ENCODE assay signal across 8 mouse cellular contexts in genomic region chr15:83432231-83433031, GRCm38 (mm10). TPM values are rescaled to one million over a fixed set of nuclear protein-coding genes. Genes with fewer than 3 reads are reported as not detected.
DNase-seq lines count a peak whose midpoint lies in the region; ATAC-seq lines count a peak whose summit lies in the region.

No protein-coding gene starts in this region.

- DNase-seq in hindbrain, embryonic 14.5 days (ENCODE audit: low spot score) = no peak
- no peak for DNase-seq in embryonic facial prominence, embryonic 14.5 days (ENCODE audit: low spot score)
- peak; percentile 56 for DNase-seq in heart, postnatal 4 days
- DNase-seq in liver, embryonic 11.5 days (ENCODE audit: low spot score) = peak; percentile 52
- peak; percentile 28 to 29 for DNase-seq in spleen, postnatal 14 days (ENCODE audit: low spot score in 2 of 2)
- no peak for DNase-seq in left cerebral cortex, adult 18-20 months (ENCODE audit: low spot score in 2 of 2)
- DNase-seq in forebrain, embryonic 14.5 days (ENCODE audit: low spot score) = no peak

- H3K4me2 ChIP-seq in hindbrain, embryonic 16.5 days (ENCODE audit: low read length) = no peak overlapping the region
- H3K4me2 ChIP-seq in hindbrain, embryonic 14.5 days (replicated peaks) = no peak overlapping the region
- no peak overlapping the region for H3K4me2 ChIP-seq in embryonic facial prominence, embryonic 14.5 days (ENCODE audit: low read depth, low read length)
- H3K4me2 ChIP-seq in liver, embryonic 11.5 days = peak overlapping the region; percentile 72
- no peak overlapping the region for H3K4me2 ChIP-seq in forebrain, embryonic 14.5 days (ENCODE audit: low read length)

- no peak overlapping the region for H3K4me3 ChIP-seq in hindbrain, embryonic 16.5 days (ENCODE audit: low read length)
- H3K4me3 ChIP-seq in hindbrain, embryonic 14.5 days (replicated peaks; ENCODE audit: low read length) = no peak overlapping the region
- H3K4me3 ChIP-seq in embryonic facial prominence, embryonic 14.5 days (ENCODE audit: low read depth, low read length) = no peak overlapping the region
- H3K4me3 ChIP-seq in liver, embryonic 11.5 days (ENCODE audit: low read depth, low read length) = peak overlapping the region; percentile 45
- H3K4me3 ChIP-seq in forebrain, embryonic 14.5 days (ENCODE audit: low read depth, low read length) = no peak overlapping the region

- no peaks in the 10 kb centered on the region for H3K36me3 ChIP-seq in hindbrain, embryonic 16.5 days (ENCODE audit: control insufficient read depth, insufficient read depth, low read length)
- no peaks in the 10 kb centered on the region for H3K36me3 ChIP-seq in hindbrain, embryonic 14.5 days (replicated peaks; ENCODE audit: control insufficient read depth, insufficient read depth)
- H3K36me3 ChIP-seq in embryonic facial prominence, embryonic 14.5 days (ENCODE audit: control insufficient read depth, insufficient read depth, low read length) = no peaks in the 10 kb centered on the region
- H3K36me3 ChIP-seq in liver, embryonic 11.5 days (ENCODE audit: control insufficient read depth, insufficient read depth, low read length) = no peaks in the 10 kb centered on the region
- H3K36me3 ChIP-seq in forebrain, embryonic 14.5 days (ENCODE audit: control insufficient read depth, insufficient read depth, low read length) = no peaks in the 10 kb centered on the region

- no peaks in the 10 kb centered on the region for H3K27me3 ChIP-seq in hindbrain, embryonic 16.5 days (replicated peaks; ENCODE audit: control insufficient read depth, insufficient read depth, low read length)
- H3K27me3 ChIP-seq in hindbrain, embryonic 14.5 days (ENCODE audit: control insufficient read depth, insufficient read depth, low read length) = no peaks in the 10 kb centered on the region
- no peaks in the 10 kb centered on the region for H3K27me3 ChIP-seq in embryonic facial prominence, embryonic 14.5 days (replicated peaks; ENCODE audit: control insufficient read depth, insufficient read depth, low read length)
- no peaks in the 10 kb centered on the region for H3K27me3 ChIP-seq in liver, embryonic 11.5 days (replicated peaks; ENCODE audit: control insufficient read depth, insufficient read depth, low read length)
- no peaks in the 10 kb centered on the region for H3K27me3 ChIP-seq in forebrain, embryonic 14.5 days (replicated peaks; ENCODE audit: control insufficient read depth, insufficient read depth, low read length)

- no peaks in the 10 kb centered on the region for H3K4me1 ChIP-seq in hindbrain, embryonic 16.5 days (ENCODE audit: control insufficient read depth, insufficient read depth, low read depth, low read length)
- H3K4me1 ChIP-seq in hindbrain, embryonic 14.5 days (replicated peaks; ENCODE audit: control insufficient read depth, insufficient read depth, low read length) = no peaks in the 10 kb centered on the region
- peaks cover 28% of the 10 kb centered on the region for H3K4me1 ChIP-seq in embryonic facial prominence, embryonic 14.5 days (ENCODE audit: control insufficient read depth, insufficient read depth, low read length)
- H3K4me1 ChIP-seq in liver, embryonic 11.5 days (replicated peaks; ENCODE audit: control insufficient read depth, insufficient read depth, low read length) = peaks cover 68% of the 10 kb centered on the region
- 0 out of 2 replicates have a peak, but pooled peaks cover 2% of the 10 kb centered on the region for H3K4me1 ChIP-seq in forebrain, embryonic 14.5 days (ENCODE audit: control insufficient read depth, insufficient read depth, low read length)

- no peak for ATAC-seq in hindbrain, embryonic 16.5 days
- no peak for ATAC-seq in hindbrain, embryonic 14.5 days (ENCODE audit: low FRiP score)
- no peak for ATAC-seq in embryonic facial prominence, embryonic 14.5 days (ENCODE audit: low read depth)
- peak; percentile 86 for ATAC-seq in liver, embryonic 11.5 days (replicated peaks; ENCODE audit: low FRiP score)
- no peak for ATAC-seq in forebrain, embryonic 14.5 days

- no peak overlapping the region for H3K9ac ChIP-seq in hindbrain, embryonic 16.5 days (ENCODE audit: low read depth, low read length)
- no peak overlapping the region for H3K9ac ChIP-seq in hindbrain, embryonic 14.5 days
- H3K9ac ChIP-seq in embryonic facial prominence, embryonic 14.5 days (ENCODE audit: low read depth, low read length) = no peak overlapping the region
- peak overlapping the region; percentile 48 for H3K9ac ChIP-seq in liver, embryonic 11.5 days (ENCODE audit: low read depth, low read length)
- no peak overlapping the region for H3K9ac ChIP-seq in forebrain, embryonic 14.5 days (ENCODE audit: low read length)

- H3K9me3 ChIP-seq in hindbrain, embryonic 16.5 days (ENCODE audit: control insufficient read depth, low read length) = no peaks in the 10 kb centered on the region
- H3K9me3 ChIP-seq in hindbrain, embryonic 14.5 days (ENCODE audit: control insufficient read depth, low read length) = no peaks in the 10 kb centered on the region
- no peaks in the 10 kb centered on the region for H3K9me3 ChIP-seq in embryonic facial prominence, embryonic 14.5 days (ENCODE audit: control insufficient read depth, low read length)
- H3K9me3 ChIP-seq in liver, embryonic 11.5 days (ENCODE audit: control insufficient read depth, low read length) = no peaks in the 10 kb centered on the region
- H3K9me3 ChIP-seq in forebrain, embryonic 14.5 days (replicated peaks; ENCODE audit: control insufficient read depth, low read length) = no peaks in the 10 kb centered on the region

- 67% methylated on average over 15 of the region's 15 CpGs for whole genome bisulfite sequencing in hindbrain, embryonic 16.5 days
- WGBS in hindbrain, embryonic 14.5 days = 72% methylated on average over 15 of the region's 15 CpGs
- 44% methylated on average over 15 of the region's 15 CpGs for WGBS in embryonic facial prominence, embryonic 14.5 days
- 20% methylated on average over 15 of the region's 15 CpGs for WGBS in liver, embryonic 11.5 days
- 78% methylated on average over 15 of the region's 15 CpGs for WGBS in forebrain, embryonic 14.5 days

- H3K27ac ChIP-seq in hindbrain, embryonic 16.5 days (ENCODE audit: low read depth, low read length) = peak overlapping the region; percentile 18; the same call in 1 of the 2 replicates
- H3K27ac ChIP-seq in hindbrain, embryonic 14.5 days = no peak overlapping the region
- peak overlapping the region; percentile 61 for H3K27ac ChIP-seq in embryonic facial prominence, embryonic 14.5 days (replicated peaks; ENCODE audit: low read depth, low read length)
- peak overlapping the region; percentile 79 for H3K27ac ChIP-seq in liver, embryonic 11.5 days (ENCODE audit: low read depth, low read length)
- no peak overlapping the region for H3K27ac ChIP-seq in forebrain, embryonic 14.5 days (ENCODE audit: low read depth, low read length)

RNA-seq across cellular contexts. Expression of gene Pacsin2, which starts 32.0 kb away (rescaled TPM):
- 26.9 and 32.1 TPM in 2 replicates for polyA plus RNA-seq in hindbrain, embryonic 16.5 days (2015; fragmentation: Nextera tagmentation; extraction: Ambion mirVana)
- 20.5 and 21.5 TPM in 2 replicates for polyA plus RNA-seq in hindbrain, embryonic 14.5 days (2014; fragmentation: Nextera tagmentation; extraction: Ambion mirVana)
- polyA plus RNA-seq in embryonic facial prominence, embryonic 14.5 days (2014; fragmentation: Nextera tagmentation; extraction: Ambion mirVana) = 49.3 TPM in 2 replicates
- total RNA-seq in heart, postnatal 4 days (2021) = 100 to 1,000 TPM; 136 to 147 TPM
- 82.9 and 89.3 TPM in 2 replicates for polyA plus RNA-seq in liver, embryonic 11.5 days (2014; fragmentation: Nextera tagmentation; extraction: Ambion mirVana)
- total RNA-seq in left cerebral cortex, adult 18-20 months (2021) = 100 to 1,000 TPM; 105 to 116 TPM
- polyA plus RNA-seq in forebrain, embryonic 14.5 days (2014; fragmentation: Nextera tagmentation; extraction: Ambion mirVana) = 11.0 and 14.9 TPM in 2 replicates

Comparison
In these comparisons a context has a peak if more than half of its experiments do, and no peak if none do; other contexts are left out.
1. H3K27ac ChIP-seq: peak in hindbrain, embryonic 16.5 days (single experiment), embryonic facial prominence, embryonic 14.5 days (single experiment) and liver, embryonic 11.5 days (single experiment); none in hindbrain, embryonic 14.5 days (single experiment) and forebrain, embryonic 14.5 days (single experiment).
2. DNase-seq: peak in heart, postnatal 4 days (single experiment), liver, embryonic 11.5 days (single experiment) and spleen, postnatal 14 days (2 of 2); none in hindbrain, embryonic 14.5 days (single experiment), embryonic facial prominence, embryonic 14.5 days (single experiment), left cerebral cortex, adult 18-20 months (0 of 2) and forebrain, embryonic 14.5 days (single experiment).